Mouse (Mus musculus) midbrain, embryonic 10.5 days (tissue): ENCODE data around the gene Ppp2r1b. TPM values are rescaled to one million over a fixed set of nuclear protein-coding genes. Genes with fewer than 3 reads are reported as not detected.

Experiments used
- DNase-seq: peaks from one replicate; pipeline ENCODE4 v3.0.0-alpha.2; 2017; ENCODE audit warnings: low spot score
- H3K27ac ChIP-seq: fragments of 300-500 bp; sonication (generic); replicated peaks from 2 replicates; pipeline ENCODE4 v1.5.1; 2016; ENCODE audit warnings: mild to moderate bottlenecking
- H3K27me3 ChIP-seq: fragments of 300-500 bp; sonication (generic); 2 replicates; pipeline ENCODE4 v1.6.1; 2016; ENCODE audit warnings: low read depth, mild to moderate bottlenecking; ENCODE audit not compliant: poor library complexity, severe bottlenecking
- H3K36me3 ChIP-seq: fragments of 300-500 bp; sonication (generic); 2 replicates; pipeline ENCODE4 v1.6.1; 2016; ENCODE audit warnings: mild to moderate bottlenecking, moderate library complexity
- H3K4me1 ChIP-seq: fragments of 300-500 bp; sonication (generic); 2 replicates; pipeline ENCODE4 v1.6.1; 2016
- H3K4me3 ChIP-seq: fragments of 300-500 bp; sonication (generic); 2 replicates; pipeline ENCODE4 v1.5.1; 2016; ENCODE audit warnings: mild to moderate bottlenecking, moderate library complexity
- H3K9me3 ChIP-seq: fragments of 300-500 bp; sonication (generic); replicated peaks from 2 replicates; pipeline ENCODE4 v1.6.1; 2016; ENCODE audit warnings: mild to moderate bottlenecking
- WGBS: fragments of 180-500 bp; shearing (Covaris S2); methylation state at CpG from one replicate; pipeline ENCODE4 v1.1.7; 2016; 5-methylcytosine and 5-hydroxymethylcytosine counted together
- polyA plus RNA-seq: library from polyadenylated mRNA; unstranded; fragments of >200 nt; fragmentation: Nextera tagmentation; extraction: Ambion mirVana; gene quantifications from 2 replicates; pipeline ENCODE4 v1.2.1, GENCODE M21; 2016

Gene Ppp2r1b
- polyA plus RNA-seq, 1 experiment from 2014 or later: 160 TPM

- DNase-seq: no peak
- WGBS: 78% methylated on average over 12 of the region's 12 CpGs
- H3K36me3 ChIP-seq: peaks cover 18% of the 10 kb centered on the region
- no peak overlapping the region for H3K4me3 ChIP-seq
- H3K27me3 ChIP-seq: no peaks in the 10 kb centered on the region; the same call in 1 of the 2 replicates
- peaks cover 18% of the 10 kb centered on the region for H3K4me1 ChIP-seq
- H3K27ac ChIP-seq: no peak overlapping the region
- H3K9me3 ChIP-seq: no peaks in the 10 kb centered on the region
Observed at GRCm38 (mm10) chr9:50847606-50848368, 2.7 kb downstream of the Ppp2r1b start.

GRCm38 (mm10) chr9:50848821-50849220, 3.7 kb downstream of the Ppp2r1b start:
- WGBS: 57% methylated on average over 5 of the region's 5 CpGs
- H3K27me3 ChIP-seq: no peaks in the 10 kb centered on the region; the same call in 1 of the 2 replicates
- H3K9me3 ChIP-seq: no peaks in the 10 kb centered on the region
- H3K27ac ChIP-seq: 0 out of 2 replicates have a peak overlapping the region, but pooled peaks have one; percentile 29
- DNase-seq: no peak
- no peak overlapping the region for H3K4me3 ChIP-seq
- H3K36me3 ChIP-seq: peaks cover 10% of the 10 kb centered on the region
- H3K4me1 ChIP-seq: peaks cover 23% of the 10 kb centered on the region

GRCm38 (mm10) chr9:50849249-50849648, 4.1 kb downstream of the Ppp2r1b start:
- DNase-seq: peak; percentile 87
- H3K9me3 ChIP-seq: no peaks in the 10 kb centered on the region
- H3K27ac ChIP-seq: no peak overlapping the region
- H3K4me1 ChIP-seq: peaks cover 28% of the 10 kb centered on the region
- H3K27me3 ChIP-seq: no peaks in the 10 kb centered on the region; the same call in 1 of the 2 replicates
- WGBS: 22% methylated on average over 8 of the region's 8 CpGs
- no peak overlapping the region for H3K4me3 ChIP-seq
- H3K36me3 ChIP-seq: peaks cover 6% of the 10 kb centered on the region

- Histone ChIP-seq H3K9me3 (no peaks in the 10 kb centered on the region), H3K27me3 (no peaks in the 10 kb centered on the region; the same call in 1 of the 2 replicates), H3K36me3 (0 out of 2 replicates have a peak, but pooled peaks cover 1% of the 10 kb centered on the region), H3K4me1 (peaks cover 32% of the 10 kb centered on the region), H3K4me3 (no peak overlapping the region), H3K27ac (no peak overlapping the region)
- WGBS: 78% methylated on average over 9 of the region's 9 CpGs
- DNase-seq: no peak
Observed at GRCm38 (mm10) chr9:50849755-50850154, 4.7 kb downstream of the Ppp2r1b start.

GRCm38 (mm10) chr9:50850271-50850670, 5.2 kb downstream of the Ppp2r1b start:
- Histone ChIP-seq H3K27me3 (no peaks in the 10 kb centered on the region; the same call in 1 of the 2 replicates), H3K9me3 (no peaks in the 10 kb centered on the region), H3K4me1 (peaks cover 32% of the 10 kb centered on the region), H3K36me3 (no peaks in the 10 kb centered on the region), H3K4me3 (no peak overlapping the region), H3K27ac (peak overlapping the region; percentile 7)
- 20% methylated on average over 11 of the region's 11 CpGs for WGBS
- peak; percentile 25 for DNase-seq

- WGBS: 47% methylated on average over 8 of the region's 8 CpGs
- Histone ChIP-seq H3K27me3 (no peaks in the 10 kb centered on the region; the same call in 1 of the 2 replicates), H3K4me1 (peaks cover 32% of the 10 kb centered on the region), H3K36me3 (no peaks in the 10 kb centered on the region), H3K9me3 (no peaks in the 10 kb centered on the region), H3K4me3 (no peak overlapping the region), H3K27ac (peak overlapping the region; percentile 7)
- DNase-seq: no peak
Observed at GRCm38 (mm10) chr9:50850713-50851112, 5.6 kb downstream of the Ppp2r1b start.

- peaks cover 43% of the 10 kb centered on the region for H3K4me1 ChIP-seq
- WGBS: 88% methylated on average over 17 of the region's 17 CpGs
- 0 out of 2 replicates have a peak overlapping the region, but pooled peaks have one; percentile 23 for H3K27ac ChIP-seq
Observed at GRCm38 (mm10) chr9:50852634-50853349, 7.7 kb downstream of the Ppp2r1b start.

GRCm38 (mm10) chr9:50854376-50854775, 9.3 kb downstream of the Ppp2r1b start:
- H3K4me1 ChIP-seq: peaks cover 50% of the 10 kb centered on the region

More at GRCm38 (mm10) chr9:50852634-50853349, 7.7 kb downstream of the Ppp2r1b start:
- Histone ChIP-seq H3K36me3 (no peaks in the 10 kb centered on the region), H3K4me3 (no peak overlapping the region), H3K27me3 (no peaks in the 10 kb centered on the region; the same call in 1 of the 2 replicates), H3K9me3 (no peaks in the 10 kb centered on the region)
- no peak for DNase-seq

GRCm38 (mm10) chr9:50855133-50855766, 10.1 kb downstream of the Ppp2r1b start:
- Histone ChIP-seq H3K9me3 (no peaks in the 10 kb centered on the region), H3K27ac (no peak overlapping the region), H3K27me3 (no peaks in the 10 kb centered on the region; the same call in 1 of the 2 replicates), H3K4me1 (peaks cover 44% of the 10 kb centered on the region), H3K36me3 (peaks cover 17% of the 10 kb centered on the region), H3K4me3 (no peak overlapping the region)
- 91% methylated on average over 5 of the region's 5 CpGs for WGBS
- no peak for DNase-seq

More at GRCm38 (mm10) chr9:50854376-50854775, 9.3 kb downstream of the Ppp2r1b start:
- DNase-seq: no peak
- Histone ChIP-seq H3K27ac (peak overlapping the region; percentile 55; the same call in 1 of the 2 replicates), H3K4me3 (no peak overlapping the region), H3K36me3 (peaks cover 8% of the 10 kb centered on the region), H3K9me3 (no peaks in the 10 kb centered on the region), H3K27me3 (no peaks in the 10 kb centered on the region; the same call in 1 of the 2 replicates)
- WGBS: 82% methylated on average over 8 of the region's 8 CpGs

GRCm38 (mm10) chr9:50855780-50856179, 10.7 kb downstream of the Ppp2r1b start:
- Histone ChIP-seq H3K9me3 (no peaks in the 10 kb centered on the region), H3K27me3 (no peaks in the 10 kb centered on the region; the same call in 1 of the 2 replicates), H3K36me3 (peaks cover 22% of the 10 kb centered on the region), H3K4me1 (peaks cover 39% of the 10 kb centered on the region), H3K4me3 (peak overlapping the region; percentile 94), H3K27ac (peak overlapping the region; percentile 92)
- 68% methylated on average over 5 of the region's 5 CpGs for WGBS
- no peak for DNase-seq

- Histone ChIP-seq H3K9me3 (no peaks in the 10 kb centered on the region), H3K27me3 (no peaks in the 10 kb centered on the region), H3K36me3 (peaks cover 30% of the 10 kb centered on the region), H3K27ac (peak overlapping the region; percentile 92), H3K4me1 (peaks cover 36% of the 10 kb centered on the region), H3K4me3 (peak overlapping the region; percentile 94)
- peak; percentile 95 for DNase-seq
- under 1% methylated on average over 45 of the region's 45 CpGs for WGBS
Observed at GRCm38 (mm10) chr9:50856341-50857081, 11.4 kb downstream of the Ppp2r1b start.
